Mouse (Mus musculus) cerebellum, adult 9-10 months (tissue): ENCODE results near the gene Apol11a.
"Not testable (repeated sequence)": the region's sequence is repeated elsewhere in the genome, so short reads cannot be mapped to it uniquely, and the experiment has no call there.

Experiments
- DNase-seq: peaks from one replicate; pipeline ENCODE4 v3.0.0; 2022

Gene Apol11a

GRCm38 (mm10) chr15:77507966-77508365 lies at the start of gene Apol11a:
Gene Apol11a (plus strand): TSS chr15:77508271.
- DNase-seq: not testable (repeated sequence)

GRCm38 (mm10) chr15:77474699-77475390 lies 33.2 kb upstream of the Apol11a start:
- DNase-seq: not testable (repeated sequence)

- DNase-seq: not testable (repeated sequence)
These were observed 31.4 kb upstream of the Apol11a start, which contains the start of gene Apol10a for GRCm38 (mm10) chr15:77476693-77477092. Gene Apol10a (plus strand): TSS chr15:77477047.

GRCm38 (mm10) chr15:77482140-77482794 lies 25.8 kb upstream of the Apol11a start:
- no peak for DNase-seq

GRCm38 (mm10) chr15:77493181-77493580 lies 14.9 kb upstream of the Apol11a start:
- not testable (repeated sequence) for DNase-seq

GRCm38 (mm10) chr15:77494694-77495093 lies 13.4 kb upstream of the Apol11a start:
- not testable (repeated sequence) for DNase-seq

- DNase-seq: not testable (repeated sequence)
These were observed 12.5 kb downstream of the Apol11a start for GRCm38 (mm10) chr15:77520596-77520995.

- DNase-seq: peak; percentile 16
These were observed 15.2 kb downstream of the Apol11a start for GRCm38 (mm10) chr15:77523186-77523843.

- no peak for DNase-seq
These were observed 25.1 kb downstream of the Apol11a start, which contains the start of gene Apol7c for GRCm38 (mm10) chr15:77533216-77533615. Gene Apol7c (minus strand): TSS chr15:77533316.

GRCm38 (mm10) chr15:77539221-77539620 lies 31.1 kb downstream of the Apol11a start:
- DNase-seq: not testable (repeated sequence)

- DNase-seq: no peak
These were observed 53.7 kb downstream of the Apol11a start, which contains the start of gene 1700025B11Rik for GRCm38 (mm10) chr15:77561792-77562191. Gene 1700025B11Rik (minus strand): TSS chr15:77561892.

GRCm38 (mm10) chr15:77563219-77563618 lies 55.1 kb downstream of the Apol11a start:
- no peak for DNase-seq
